Mouse (Mus musculus) C2C12 (cell line): ENCODE results near the gene Mcur1.

ENCODE experiments used
- CEBPB ChIP-seq: IDR thresholded peaks from one replicate; pipeline ENCODE4 v1.6.1; 2011; ENCODE audit warnings: low read depth, mild to moderate bottlenecking, control low read depth, moderate library complexity
- CTCF ChIP-seq: IDR thresholded peaks from one replicate; pipeline ENCODE4 v1.5.1; 2011; ENCODE audit not compliant: control insufficient read depth, insufficient read depth, insufficient read length
- FOSL1 ChIP-seq: IDR thresholded peaks from one replicate; pipeline ENCODE4 v1.8.0; 2011; ENCODE audit warnings: mild to moderate bottlenecking, low read length; ENCODE audit not compliant: poor library complexity, insufficient read depth, severe bottlenecking
- MAX ChIP-seq: IDR thresholded peaks from one replicate; pipeline ENCODE4 v1.6.1; 2011; ENCODE audit warnings: mild to moderate bottlenecking, control low read depth
- MYOD1 ChIP-seq: IDR thresholded peaks from one replicate; pipeline ENCODE4 v1.6.1; 2011; ENCODE audit warnings: low read depth; ENCODE audit not compliant: control insufficient read depth, insufficient read length
- MYOG ChIP-seq: IDR thresholded peaks from one replicate; pipeline ENCODE4 v1.6.1; 2011; ENCODE audit not compliant: control insufficient read depth, insufficient read length; ENCODE audit errors: extremely low read depth

DNA sequence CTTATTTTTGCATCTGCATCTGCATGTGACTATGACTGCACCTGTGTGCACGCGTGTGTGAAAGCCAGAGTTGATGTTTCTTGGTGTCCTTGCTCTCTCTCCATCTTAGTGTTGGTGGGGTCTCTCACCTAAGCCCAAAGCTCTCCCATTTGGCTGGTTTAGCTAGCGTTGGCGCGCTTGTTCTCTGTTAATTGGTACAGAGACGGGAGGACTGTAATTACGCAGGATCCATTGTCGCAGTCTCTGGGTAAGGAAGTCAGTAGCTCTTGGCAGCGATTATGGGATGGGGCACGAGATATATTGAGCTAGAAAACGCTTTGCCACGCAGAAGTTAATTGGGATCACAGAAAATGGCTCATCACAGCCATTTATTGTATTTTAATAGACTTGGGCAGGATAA is 17.8 kb upstream of the Mcur1 start:
- TF ChIP-seq CTCF (no peak), MYOG (no peak), MAX (no peak), MYOD1 (no peak), CEBPB (no peak), FOSL1 (no peak)
